Comparison of ENCODE assay signal across 8 mouse cellular contexts in genomic region chr14:27237522-27238187, GRCm38 (mm10).
DNase-seq lines count a peak whose midpoint lies in the region; ATAC-seq lines count a peak whose summit lies in the region.

No protein-coding gene starts in this region.

- no peak overlapping the region for H3K9ac ChIP-seq in heart, embryonic 15.5 days

- peak overlapping the region; percentile 51 for H3K27ac ChIP-seq in heart, embryonic 15.5 days

- H3K27me3 ChIP-seq in heart, embryonic 15.5 days: no peaks in the 10 kb centered on the region
- H3K27me3 ChIP-seq in megakaryocyte, embryonic 14.5 days (replicated peaks): no peaks in the 10 kb centered on the region

- DNase-seq in adrenal gland, adult 2 months: peak; percentile 61
- no peak for DNase-seq in adrenal gland, postnatal 4 days (ENCODE audit: low spot score in 2 of 2)
- DNase-seq in cerebellum, postnatal 14 days: peak; percentile 46 to 69
- peak; percentile 78 to 83 for DNase-seq in kidney, postnatal 4 days
- peak; percentile 63 to 68 for DNase-seq in thymus, postnatal 10 days (ENCODE audit: low spot score in 2 of 2)
- no peak for DNase-seq in left cerebral cortex, postnatal 36 days (ENCODE audit: low spot score in 2 of 2)

- H3K9me3 ChIP-seq in heart, embryonic 15.5 days (replicated peaks): no peaks in the 10 kb centered on the region
- H3K9me3 ChIP-seq in megakaryocyte, embryonic 14.5 days: no peaks in the 10 kb centered on the region

- WGBS in heart, embryonic 15.5 days: 23% methylated on average over 12 of the region's 12 CpGs

- ATAC-seq in heart, embryonic 15.5 days (replicated peaks; ENCODE audit: insufficient number of reproducible peaks, insufficient read depth, low FRiP score, low read depth): peak; percentile 67

- H3K36me3 ChIP-seq in heart, embryonic 15.5 days: no peaks in the 10 kb centered on the region
- H3K36me3 ChIP-seq in megakaryocyte, embryonic 14.5 days (replicated peaks; ENCODE audit: low read length): no peaks in the 10 kb centered on the region

- H3K4me2 ChIP-seq in heart, embryonic 15.5 days: peak overlapping the region; percentile 60

- intact Hi-C loops in left cerebral cortex, postnatal 36 days (cut with DNase I): no loop called here

- H3K4me3 ChIP-seq in heart, embryonic 15.5 days: peak overlapping the region; percentile 41
- H3K4me3 ChIP-seq in megakaryocyte, embryonic 14.5 days (replicated peaks): peak overlapping the region; percentile 88

- H3K4me1 ChIP-seq in heart, embryonic 15.5 days (replicated peaks): peaks cover 22% of the 10 kb centered on the region
- peaks cover 66% of the 10 kb centered on the region for H3K4me1 ChIP-seq in megakaryocyte, embryonic 14.5 days

Comparison
In these comparisons a context has a peak if more than half of its experiments do, and no peak if none do; other contexts are left out.
1. DNase-seq: peak in adrenal gland, adult 2 months (single experiment), cerebellum, postnatal 14 days (2 of 2), kidney, postnatal 4 days (2 of 2) and thymus, postnatal 10 days (2 of 2); none in adrenal gland, postnatal 4 days (0 of 2) and left cerebral cortex, postnatal 36 days (0 of 2).